Mouse (Mus musculus) forebrain, embryonic 11.5 days (tissue): ENCODE data around the gene Brd9. TPM values are rescaled to one million over a fixed set of nuclear protein-coding genes. Genes with fewer than 3 reads are reported as not detected.

ENCODE experiments used
- ATAC-seq: fragments of 200-750 bp; cut with Nextera tagmentation; replicated peaks from 2 replicates; pipeline ENCODE4 v1.8.0; 2017; ENCODE audit warnings: moderate TSS enrichment; ENCODE audit not compliant: low FRiP score
- DNase-seq: peaks from one replicate; pipeline ENCODE4 v3.0.0-alpha.2; 2017; ENCODE audit warnings: low spot score
- H3K27ac ChIP-seq: fragments of 300-500 bp; sonication (generic); 2 replicates; pipeline ENCODE4 v1.5.1; 2014; ENCODE audit warnings: low read depth, low read length
- H3K27me3 ChIP-seq: fragments of 300-500 bp; sonication (generic); 2 replicates; pipeline ENCODE4 v1.6.1; 2014; ENCODE audit warnings: mild to moderate bottlenecking, low read length, mixed read lengths; ENCODE audit not compliant: control insufficient read depth, insufficient read depth
- H3K36me3 ChIP-seq: fragments of 300-500 bp; sonication (generic); 2 replicates; pipeline ENCODE4 v1.6.1; 2014; ENCODE audit warnings: mild to moderate bottlenecking, low read length, moderate library complexity, mixed read lengths; ENCODE audit not compliant: control insufficient read depth, insufficient read depth
- H3K4me1 ChIP-seq: fragments of 300-500 bp; sonication (generic); replicated peaks from 2 replicates; pipeline ENCODE4 v1.6.1; 2014; ENCODE audit warnings: low read length, mixed read lengths; ENCODE audit not compliant: control insufficient read depth, insufficient read depth
- H3K4me2 ChIP-seq: fragments of 300-500 bp; sonication (generic); 2 replicates; pipeline ENCODE4 v1.6.1; 2014; ENCODE audit warnings: low read depth, mild to moderate bottlenecking, low read length, moderate library complexity, mixed read lengths; ENCODE audit not compliant: severe bottlenecking
- H3K4me3 ChIP-seq: fragments of 300-500 bp; sonication (generic); 2 replicates; pipeline ENCODE4 v1.5.1; 2014; ENCODE audit warnings: low read depth, low read length
- H3K9ac ChIP-seq: fragments of 300-500 bp; sonication (generic); 2 replicates; pipeline ENCODE4 v1.6.1; 2014; ENCODE audit warnings: low read length
- H3K9me3 ChIP-seq: fragments of 300-500 bp; sonication (generic); 2 replicates; pipeline ENCODE4 v1.6.1; 2016; ENCODE audit warnings: low read length, mixed read lengths; ENCODE audit not compliant: control insufficient read depth
- WGBS: fragments of 180-500 bp; shearing (Covaris S2); extraction: QIAGEN DNeasy Blood & Tissue Kit; methylation state at CpG from one replicate; pipeline ENCODE4 v1.1.7; 2014; 5-methylcytosine and 5-hydroxymethylcytosine counted together
- polyA plus RNA-seq: library from polyadenylated mRNA; unstranded; fragments of >200 nt; fragmentation: Nextera tagmentation; extraction: Ambion mirVana; gene quantifications from 2 replicates; pipeline ENCODE4 v1.2.1, GENCODE M21; 2014

Brd9 gene
- polyA plus RNA-seq, 1 experiment from 2014 or later = 73.4 TPM

DNA sequence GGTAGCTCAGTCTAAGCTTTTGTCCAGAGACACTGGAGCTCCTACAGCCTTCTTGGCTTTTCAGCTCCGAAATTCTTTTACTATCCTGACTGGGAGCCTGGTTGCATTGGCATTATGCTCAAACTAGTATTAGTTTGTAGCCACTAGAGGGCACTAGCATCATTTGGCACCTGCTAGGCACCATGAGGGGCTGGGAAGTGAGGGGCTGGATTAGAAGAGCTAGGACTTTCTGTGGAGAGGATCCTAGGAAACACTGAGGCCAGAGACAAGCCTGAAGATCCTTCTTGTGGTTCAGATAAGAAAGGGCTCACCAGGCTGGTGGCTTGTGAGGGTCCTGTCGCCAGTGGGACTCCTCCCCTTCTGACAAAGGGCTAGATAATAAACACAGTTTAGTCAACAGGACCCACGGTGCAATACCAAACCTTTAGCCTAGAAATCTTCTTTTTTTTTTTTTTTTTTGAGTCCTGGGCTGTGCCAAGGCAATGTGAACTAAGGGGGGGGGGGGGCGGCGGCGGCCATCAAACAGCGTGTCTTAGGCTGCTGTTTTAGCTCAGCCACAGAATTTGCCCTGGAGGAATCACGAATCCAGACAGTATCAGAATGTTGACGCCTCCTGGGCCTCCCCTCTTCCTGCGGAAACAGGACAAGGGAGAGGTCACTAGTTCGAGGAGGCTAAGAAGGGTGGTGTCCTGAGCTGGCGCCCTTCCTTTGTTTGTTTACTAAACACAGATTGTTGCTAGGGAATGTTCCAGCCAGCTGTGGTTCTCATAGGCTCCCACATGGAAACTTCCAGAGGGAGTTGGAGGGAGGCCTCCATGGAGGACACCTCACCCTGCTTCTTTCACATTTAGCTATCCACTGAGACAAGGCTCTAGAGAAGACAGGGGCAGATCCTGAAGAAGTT, 33.2 kb downstream of the Brd9 start:
- Histone ChIP-seq H3K4me2 (no peak overlapping the region), H3K4me1 (no peaks in the 10 kb centered on the region; the same call in 1 of the 2 replicates), H3K4me3 (no peak overlapping the region), H3K9ac (no peak overlapping the region), H3K27ac (no peak overlapping the region), H3K27me3 (no peaks in the 10 kb centered on the region), H3K9me3 (no peaks in the 10 kb centered on the region), H3K36me3 (no peaks in the 10 kb centered on the region)
- ATAC-seq = peak; percentile 78
- 38% methylated on average over 12 of the region's 12 CpGs for WGBS
- DNase-seq = peak; percentile 67

- DNase-seq (no peak), ATAC-seq (no peak)
- H3K4me2 ChIP-seq = no peak overlapping the region
- H3K9ac ChIP-seq = no peak overlapping the region
- WGBS = 95% methylated on average over 3 of the region's 3 CpGs
- H3K4me1 ChIP-seq = no peaks in the 10 kb centered on the region; the same call in 1 of the 2 replicates
- H3K27ac ChIP-seq = no peak overlapping the region
- H3K4me3 ChIP-seq = no peak overlapping the region
- H3K36me3 ChIP-seq = no peaks in the 10 kb centered on the region
- H3K9me3 ChIP-seq = no peaks in the 10 kb centered on the region
- no peaks in the 10 kb centered on the region for H3K27me3 ChIP-seq
Observed at GRCm38 (mm10) chr13:73974523-73974922, 36.9 kb downstream of the Brd9 start.

GRCm38 (mm10) chr13:73976935-73977334, 39.3 kb downstream of the Brd9 start:
- H3K27me3 ChIP-seq = no peaks in the 10 kb centered on the region
- no peaks in the 10 kb centered on the region for H3K4me1 ChIP-seq
- no peak overlapping the region for H3K4me2 ChIP-seq
- H3K4me3 ChIP-seq = no peak overlapping the region
- WGBS = 90% methylated on average over 5 of the region's 5 CpGs
- no peak for ATAC-seq
- no peak for DNase-seq
- H3K27ac ChIP-seq = no peak overlapping the region
- H3K9ac ChIP-seq = no peak overlapping the region
- no peaks in the 10 kb centered on the region for H3K36me3 ChIP-seq
- no peaks in the 10 kb centered on the region for H3K9me3 ChIP-seq

DNA sequence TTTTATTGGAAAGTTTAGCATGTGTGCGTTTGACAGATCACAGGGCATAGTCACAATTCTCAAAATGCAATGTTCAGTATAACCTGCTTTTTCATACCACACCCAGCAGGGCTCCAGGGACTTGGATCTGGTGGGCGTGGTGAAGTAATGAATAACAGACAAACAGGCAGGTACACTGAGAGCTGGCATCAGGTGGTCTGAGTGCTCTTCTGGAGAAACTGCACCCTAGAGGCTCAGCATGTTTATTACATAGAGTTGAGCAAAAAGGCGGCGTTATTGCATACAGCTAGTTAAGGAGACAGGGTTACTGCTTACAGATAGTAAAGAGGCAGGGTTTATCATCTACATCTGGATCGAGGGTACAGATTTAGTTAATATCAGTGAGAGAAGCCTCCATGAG, 52.7 kb downstream of the Brd9 start:
- DNase-seq (no peak), ATAC-seq (no peak)
- Histone ChIP-seq H3K4me1 (no peaks in the 10 kb centered on the region), H3K36me3 (no peaks in the 10 kb centered on the region), H3K9me3 (no peaks in the 10 kb centered on the region), H3K4me2 (no peak overlapping the region), H3K27me3 (no peaks in the 10 kb centered on the region), H3K9ac (no peak overlapping the region), H3K27ac (no peak overlapping the region), H3K4me3 (no peak overlapping the region)
- 77% methylated on average over 5 of the region's 5 CpGs for WGBS

- Histone ChIP-seq H3K9me3 (no peaks in the 10 kb centered on the region), H3K27ac (no peak overlapping the region), H3K4me3 (no peak overlapping the region), H3K27me3 (no peaks in the 10 kb centered on the region), H3K9ac (no peak overlapping the region), H3K4me1 (no peaks in the 10 kb centered on the region), H3K36me3 (no peaks in the 10 kb centered on the region), H3K4me2 (no peak overlapping the region)
- ATAC-seq (no peak), DNase-seq (no peak)
- 79% methylated on average over 2 of the region's 2 CpGs for WGBS
Observed at GRCm38 (mm10) chr13:73990761-73991160, 53.1 kb downstream of the Brd9 start.

DNA sequence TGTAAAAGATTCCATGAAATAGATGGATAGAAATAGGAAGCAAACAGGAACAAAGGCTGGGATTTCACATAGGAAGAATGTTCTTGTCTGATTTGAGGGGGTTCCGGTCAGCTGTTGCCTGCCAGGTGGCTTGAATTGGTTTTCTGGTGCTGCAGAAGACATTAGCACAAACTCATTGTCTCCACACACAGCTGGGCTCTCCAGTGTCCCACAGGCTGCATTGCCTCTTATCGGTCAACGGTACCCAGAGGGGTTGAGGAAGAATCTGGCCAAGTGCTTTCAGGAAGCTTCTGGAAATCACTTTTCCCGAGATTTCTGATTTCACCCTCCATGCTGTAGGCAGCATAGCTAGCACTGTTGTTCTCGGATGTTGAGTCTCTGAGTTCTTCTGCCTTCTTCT, 53.7 kb downstream of the Brd9 start:
- no peaks in the 10 kb centered on the region for H3K4me1 ChIP-seq
- H3K9me3 ChIP-seq = no peaks in the 10 kb centered on the region
- H3K4me3 ChIP-seq = no peak overlapping the region
- no peak overlapping the region for H3K27ac ChIP-seq
- DNase-seq (no peak), ATAC-seq (no peak)
- no peaks in the 10 kb centered on the region for H3K36me3 ChIP-seq
- no peak overlapping the region for H3K4me2 ChIP-seq
- H3K27me3 ChIP-seq = no peaks in the 10 kb centered on the region
- WGBS = 84% methylated on average over 5 of the region's 5 CpGs
- no peak overlapping the region for H3K9ac ChIP-seq

DNA sequence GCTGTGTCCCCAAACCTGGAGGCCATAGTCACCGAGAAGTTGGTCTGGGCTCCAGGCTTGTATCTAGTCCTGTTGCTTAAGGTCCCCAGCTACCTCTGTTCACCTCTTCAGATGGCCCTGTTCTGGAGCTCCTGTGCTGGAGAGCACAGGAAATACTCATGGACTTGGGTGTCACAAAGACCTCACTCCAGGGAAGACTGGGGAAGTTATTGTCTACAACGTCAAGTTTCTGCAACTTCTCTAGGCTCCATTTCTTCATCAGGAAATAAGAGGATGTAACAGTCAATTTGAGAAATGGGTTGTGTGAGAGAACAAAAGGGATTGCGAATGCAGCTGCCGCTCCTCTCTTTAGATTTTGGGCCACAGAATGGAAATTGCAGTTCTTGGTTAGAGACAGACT, 58.8 kb downstream of the Brd9 start:
- H3K4me3 ChIP-seq = no peak overlapping the region
- H3K27ac ChIP-seq = no peak overlapping the region
- DNase-seq = no peak
- H3K4me1 ChIP-seq = no peaks in the 10 kb centered on the region
- WGBS = 86% methylated on average over 4 of the region's 4 CpGs
- no peak overlapping the region for H3K9ac ChIP-seq
- no peak overlapping the region for H3K4me2 ChIP-seq
- no peaks in the 10 kb centered on the region for H3K9me3 ChIP-seq
- H3K36me3 ChIP-seq = no peaks in the 10 kb centered on the region
- ATAC-seq = no peak
- H3K27me3 ChIP-seq = no peaks in the 10 kb centered on the region

DNA sequence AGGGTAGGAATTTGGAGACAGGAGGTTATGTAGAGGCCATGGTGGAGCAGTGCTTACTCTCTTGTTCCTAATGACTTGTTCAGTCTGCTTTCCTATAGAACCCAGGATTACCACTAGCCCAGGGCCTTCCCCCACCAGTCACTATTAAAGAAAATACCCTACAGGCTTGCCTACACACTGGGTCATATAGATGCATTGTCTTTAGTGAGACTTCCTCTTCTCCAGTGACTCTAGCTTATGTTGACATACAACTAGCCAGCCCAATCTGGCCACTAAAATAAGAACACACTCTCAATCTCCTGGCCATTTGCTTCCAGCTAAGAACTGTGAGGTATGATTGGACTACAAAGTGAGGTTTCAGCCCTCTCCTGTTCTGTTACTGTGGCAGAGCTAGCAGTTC, 62.9 kb downstream of the Brd9 start:
- Histone ChIP-seq H3K27ac (no peak overlapping the region), H3K4me1 (no peaks in the 10 kb centered on the region), H3K9me3 (no peaks in the 10 kb centered on the region), H3K4me3 (no peak overlapping the region), H3K27me3 (no peaks in the 10 kb centered on the region), H3K9ac (no peak overlapping the region), H3K4me2 (no peak overlapping the region), H3K36me3 (no peaks in the 10 kb centered on the region)
- no peak for ATAC-seq
- no peak for DNase-seq

GRCm38 (mm10) chr13:74000961-74001360, 63.4 kb downstream of the Brd9 start:
- Histone ChIP-seq H3K9me3 (no peaks in the 10 kb centered on the region), H3K27me3 (no peaks in the 10 kb centered on the region), H3K4me3 (no peak overlapping the region), H3K27ac (no peak overlapping the region), H3K4me1 (no peaks in the 10 kb centered on the region), H3K4me2 (no peak overlapping the region), H3K36me3 (no peaks in the 10 kb centered on the region), H3K9ac (no peak overlapping the region)
- DNase-seq = no peak
- 86% methylated on average over 6 of the region's 6 CpGs for WGBS
- no peak for ATAC-seq
